Mouse (Mus musculus): ENCODE data around the gene Ipo13. TPM values are rescaled to one million over a fixed set of nuclear protein-coding genes. Genes with fewer than 3 reads are reported as not detected.

The Ipo13 gene
- polyA plus RNA-seq, 2 experiments, result 38.8 to 63.4 TPM

- Histone ChIP-seq H3K4me3 (replicated peaks; ENCODE audit: low read length) (no peak overlapping the region), H3K4me2 (replicated peaks; ENCODE audit: low read depth, low read length, severe bottlenecking) (no peak overlapping the region), H3K9me3 (ENCODE audit: control insufficient read depth, low read length) (no peaks in the 10 kb centered on the region), H3K36me3 (ENCODE audit: control insufficient read depth, insufficient read depth, low read length) (peaks cover 32% of the 10 kb centered on the region), H3K27me3 (ENCODE audit: control insufficient read depth, insufficient read depth, low read length) (no peaks in the 10 kb centered on the region), H3K4me1 (ENCODE audit: control insufficient read depth, insufficient read depth, low read length) (peaks cover 13% of the 10 kb centered on the region), H3K9ac (ENCODE audit: low read depth, low read length, severe bottlenecking) (no peak overlapping the region), H3K27ac (replicated peaks; ENCODE audit: low read depth, low read length) (no peak overlapping the region)
- 89% methylated on average over 14 of the region's 14 CpGs for WGBS
- ATAC-seq (ENCODE audit: low FRiP score, low read depth) (no peak), DNase-seq (ENCODE audit: low spot score) (no peak)
- TF ChIP-seq POLR2A (IDR thresholded peaks at IDR 0.05; ENCODE audit: borderline replicate concordance, extremely low read depth, insufficient read depth, insufficient read length), result no peak
Measured at GRCm38 (mm10) chr4:117890031-117890430, 24.8 kb downstream of the Ipo13 start.

- 92% methylated on average over 15 of the region's 15 CpGs for WGBS
- no peak overlapping the region for H3K4me3 ChIP-seq (replicated peaks; ENCODE audit: low read length)
- peaks cover 34% of the 10 kb centered on the region for H3K36me3 ChIP-seq (ENCODE audit: control insufficient read depth, insufficient read depth, low read length)
- no peak overlapping the region for H3K27ac ChIP-seq (replicated peaks; ENCODE audit: low read depth, low read length)
- ATAC-seq (ENCODE audit: low FRiP score, low read depth) (no peak), DNase-seq (ENCODE audit: low spot score) (no peak)
- no peak overlapping the region for H3K9ac ChIP-seq (ENCODE audit: low read depth, low read length, severe bottlenecking)
- no peaks in the 10 kb centered on the region for H3K27me3 ChIP-seq (ENCODE audit: control insufficient read depth, insufficient read depth, low read length)
- H3K4me2 ChIP-seq (replicated peaks; ENCODE audit: low read depth, low read length, severe bottlenecking), result no peak overlapping the region
- H3K9me3 ChIP-seq (ENCODE audit: control insufficient read depth, low read length), result no peaks in the 10 kb centered on the region
- H3K4me1 ChIP-seq (ENCODE audit: control insufficient read depth, insufficient read depth, low read length), result peaks cover 13% of the 10 kb centered on the region
- TF ChIP-seq POLR2A (IDR thresholded peaks at IDR 0.05; ENCODE audit: borderline replicate concordance, extremely low read depth, insufficient read depth, insufficient read length), result no peak
Measured at GRCm38 (mm10) chr4:117889471-117889870, 25.3 kb downstream of the Ipo13 start.

GRCm38 (mm10) chr4:117887920-117888319 is 26.9 kb downstream of the Ipo13 start:
- Histone ChIP-seq H3K9me3 (ENCODE audit: control insufficient read depth, low read length) (no peaks in the 10 kb centered on the region), H3K4me3 (replicated peaks; ENCODE audit: low read length) (no peak overlapping the region), H3K9ac (ENCODE audit: low read depth, low read length, severe bottlenecking) (no peak overlapping the region), H3K27me3 (ENCODE audit: control insufficient read depth, insufficient read depth, low read length) (no peaks in the 10 kb centered on the region), H3K4me2 (replicated peaks; ENCODE audit: low read depth, low read length, severe bottlenecking) (no peak overlapping the region), H3K36me3 (ENCODE audit: control insufficient read depth, insufficient read depth, low read length) (peaks cover 33% of the 10 kb centered on the region), H3K4me1 (ENCODE audit: control insufficient read depth, insufficient read depth, low read length) (peaks cover 13% of the 10 kb centered on the region), H3K27ac (replicated peaks; ENCODE audit: low read depth, low read length) (no peak overlapping the region)
- WGBS, result 78% methylated on average over 2 of the region's 2 CpGs
- TF ChIP-seq POLR2A (IDR thresholded peaks at IDR 0.05; ENCODE audit: borderline replicate concordance, extremely low read depth, insufficient read depth, insufficient read length), result no peak
- ATAC-seq (ENCODE audit: low FRiP score, low read depth), result no peak
- no peak for DNase-seq (ENCODE audit: low spot score)

- ATAC-seq (ENCODE audit: low FRiP score, low read depth), result peak; percentile 91
- 1% methylated on average over 35 of the region's 37 CpGs for WGBS
- Histone ChIP-seq H3K27me3 (ENCODE audit: control insufficient read depth, insufficient read depth, low read length) (no peaks in the 10 kb centered on the region), H3K4me2 (replicated peaks; ENCODE audit: low read depth, low read length, severe bottlenecking) (peak within 1 kb of the TSS; percentile 93), H3K27ac (replicated peaks; ENCODE audit: low read depth, low read length) (no peak within 1 kb of the TSS), H3K9ac (ENCODE audit: low read depth, low read length, severe bottlenecking) (peak within 1 kb of the TSS; percentile 67), H3K36me3 (ENCODE audit: control insufficient read depth, insufficient read depth, low read length) (peaks cover 33% of the 10 kb centered on the region), H3K4me1 (ENCODE audit: control insufficient read depth, insufficient read depth, low read length) (peaks cover 19% of the 10 kb centered on the region), H3K9me3 (ENCODE audit: control insufficient read depth, low read length) (no peaks in the 10 kb centered on the region), H3K4me3 (replicated peaks; ENCODE audit: low read length) (peak within 1 kb of the TSS; percentile 94)
- TF ChIP-seq POLR2A (IDR thresholded peaks at IDR 0.05; ENCODE audit: borderline replicate concordance, extremely low read depth, insufficient read depth, insufficient read length), result 0 out of 2 replicates have a peak, but pooled peaks have one; percentile 17
- peak; percentile 89 for DNase-seq (ENCODE audit: low spot score)
Measured at GRCm38 (mm10) chr4:117887133-117887532, 27.7 kb downstream of the Ipo13 start, which contains the start of gene Atp6v0b. Atp6v0b (minus strand) TSS chr4:117887333.

GRCm38 (mm10) chr4:117886644-117887043 is 28.2 kb downstream of the Ipo13 start:
- Histone ChIP-seq H3K36me3 (ENCODE audit: control insufficient read depth, insufficient read depth, low read length) (peaks cover 33% of the 10 kb centered on the region), H3K27me3 (ENCODE audit: control insufficient read depth, insufficient read depth, low read length) (no peaks in the 10 kb centered on the region), H3K9ac (ENCODE audit: low read depth, low read length, severe bottlenecking) (peak overlapping the region; percentile 67), H3K9me3 (ENCODE audit: control insufficient read depth, low read length) (no peaks in the 10 kb centered on the region), H3K4me3 (replicated peaks; ENCODE audit: low read length) (peak overlapping the region; percentile 94), H3K4me2 (replicated peaks; ENCODE audit: low read depth, low read length, severe bottlenecking) (peak overlapping the region; percentile 93), H3K27ac (replicated peaks; ENCODE audit: low read depth, low read length) (no peak overlapping the region), H3K4me1 (ENCODE audit: control insufficient read depth, insufficient read depth, low read length) (peaks cover 20% of the 10 kb centered on the region)
- no peak for TF ChIP-seq POLR2A (IDR thresholded peaks at IDR 0.05; ENCODE audit: borderline replicate concordance, extremely low read depth, insufficient read depth, insufficient read length)
- 3% methylated on average over 24 of the region's 24 CpGs for WGBS
- ATAC-seq (ENCODE audit: low FRiP score, low read depth) (no peak), DNase-seq (ENCODE audit: low spot score) (no peak)

Data from limb, embryonic 14.5 days (tissue).